15 mouse cellular contexts compared by ENCODE assay signal in the genomic region with DNA sequence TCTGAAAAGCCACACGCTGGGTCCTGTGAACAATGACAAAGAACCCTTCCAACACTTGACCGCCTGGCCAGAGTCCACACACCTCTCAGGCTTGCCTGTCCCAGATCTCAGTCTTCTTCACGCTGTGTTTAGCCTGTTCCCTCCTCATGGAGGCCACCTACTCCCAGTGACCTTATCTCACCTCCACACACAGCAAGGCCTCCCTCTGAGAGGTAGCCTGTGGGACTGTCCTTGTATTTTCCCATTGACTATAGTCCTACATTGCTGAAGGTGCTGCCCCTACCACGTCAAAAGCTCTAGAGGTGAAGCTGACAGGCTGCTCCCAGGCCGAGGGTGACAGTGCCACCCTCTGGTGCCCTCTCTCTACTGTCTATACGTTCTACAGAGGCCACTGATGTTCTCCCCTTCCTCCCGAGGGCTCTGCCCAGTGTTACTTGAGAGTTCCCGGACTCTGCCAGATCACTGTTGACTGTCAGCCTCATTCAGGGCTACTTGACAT. TPM values are rescaled to one million over a fixed set of nuclear protein-coding genes. Genes with fewer than 3 reads are reported as not detected.
DNase-seq lines count a peak whose midpoint lies in the region; ATAC-seq and TF ChIP-seq lines count a peak whose summit lies in the region.
"Had no signal": no experiment of that assay in that cellular context is flagged by ENCODE, and none has a peak within 500 bp of the region (broad histone marks: within the 10 kb centered on the region; RNA-seq: fewer than 3 reads in every experiment).

No protein-coding gene starts in this region.

- ATAC-seq in liver, embryonic 13.5 days (ENCODE audit: low read depth): peak; percentile 93
- no peak for ATAC-seq in midbrain, embryonic 13.5 days
- ATAC-seq in midbrain, embryonic 14.5 days (ENCODE audit: low FRiP score, low TSS enrichment): no peak

- H3K4me1 ChIP-seq in heart, adult 2 months (ENCODE audit: control insufficient read depth, insufficient read depth, low read length): no peaks in the 10 kb centered on the region
- peaks cover 43% of the 10 kb centered on the region for H3K4me1 ChIP-seq in liver, embryonic 13.5 days (replicated peaks)
- no peaks in the 10 kb centered on the region for H3K4me1 ChIP-seq in midbrain, embryonic 13.5 days (replicated peaks)
- H3K4me1 ChIP-seq in midbrain, embryonic 14.5 days (ENCODE audit: control insufficient read depth, insufficient read depth, low read length): no peaks in the 10 kb centered on the region
- H3K4me1 ChIP-seq: embryonic facial prominence, embryonic 15.5 days; hindbrain, embryonic 12.5 days; midbrain, embryonic 12.5 days had no signal

- TF ChIP-seq POLR2A in heart, adult 2 months (IDR thresholded peaks at IDR 0.05; ENCODE audit: insufficient read depth, low read depth, low read length): no peak

- H3K27me3 ChIP-seq in heart, adult 2 months (ENCODE audit: control insufficient read depth, insufficient read depth, low read length): no peaks in the 10 kb centered on the region
- peaks cover 7% of the 10 kb centered on the region; the same call in 1 of the 2 replicates for H3K27me3 ChIP-seq in liver, embryonic 13.5 days
- 0 out of 2 replicates have a peak, but pooled peaks cover 3% of the 10 kb centered on the region for H3K27me3 ChIP-seq in midbrain, embryonic 13.5 days
- no peaks in the 10 kb centered on the region for H3K27me3 ChIP-seq in midbrain, embryonic 14.5 days (ENCODE audit: control insufficient read depth, insufficient read depth, low read length)
- H3K27me3 ChIP-seq: embryonic facial prominence, embryonic 15.5 days had no signal

- no peaks in the 10 kb centered on the region for H3K9me3 ChIP-seq in liver, embryonic 13.5 days (replicated peaks)
- H3K9me3 ChIP-seq in midbrain, embryonic 13.5 days: no peaks in the 10 kb centered on the region
- no peaks in the 10 kb centered on the region for H3K9me3 ChIP-seq in midbrain, embryonic 14.5 days (ENCODE audit: control insufficient read depth, low read length)
- H3K9me3 ChIP-seq: embryonic facial prominence, embryonic 15.5 days; hindbrain, embryonic 12.5 days; midbrain, embryonic 12.5 days had no signal

- H3K4me2 ChIP-seq in liver, embryonic 13.5 days: peak overlapping the region; percentile 50
- no peak overlapping the region for H3K4me2 ChIP-seq in midbrain, embryonic 13.5 days (replicated peaks)
- H3K4me2 ChIP-seq in midbrain, embryonic 14.5 days (ENCODE audit: low read length): no peak overlapping the region
- H3K4me2 ChIP-seq: embryonic facial prominence, embryonic 15.5 days; hindbrain, embryonic 12.5 days; midbrain, embryonic 12.5 days had no signal

- TF ChIP-seq CTCF in heart, adult 2 months (IDR thresholded peaks at IDR 0.05): peak; percentile 26; the same call in 1 of the 2 replicates

- no peak overlapping the region for H3K4me3 ChIP-seq in heart, adult 2 months
- 0 out of 2 replicates have a peak overlapping the region, but pooled peaks have one; percentile 5 for H3K4me3 ChIP-seq in liver, embryonic 13.5 days (replicated peaks)
- no peak overlapping the region for H3K4me3 ChIP-seq in midbrain, embryonic 13.5 days (replicated peaks)
- no peak overlapping the region for H3K4me3 ChIP-seq in midbrain, embryonic 14.5 days (replicated peaks; ENCODE audit: low read depth, low read length)
- H3K4me3 ChIP-seq: embryonic facial prominence, embryonic 15.5 days; hindbrain, embryonic 12.5 days; midbrain, embryonic 12.5 days had no signal

- H3K79me2 ChIP-seq in heart, adult 2 months (replicated peaks; ENCODE audit: control insufficient read depth, insufficient read depth, low read length): no peaks in the 10 kb centered on the region

- WGBS in heart, adult 2 months: 46% methylated on average over 8 of the region's 8 CpGs
- WGBS in liver, embryonic 13.5 days (ENCODE audit: insufficient replicate concordance): 35% methylated on average over 8 of the region's 8 CpGs
- 64% methylated on average over 8 of the region's 8 CpGs for WGBS in midbrain, embryonic 13.5 days
- 68% methylated on average over 8 of the region's 8 CpGs for WGBS in midbrain, embryonic 14.5 days

- no peaks in the 10 kb centered on the region for H3K36me3 ChIP-seq in heart, adult 2 months (ENCODE audit: control insufficient read depth, insufficient read depth, low read length)
- no peaks in the 10 kb centered on the region for H3K36me3 ChIP-seq in liver, embryonic 13.5 days
- H3K36me3 ChIP-seq in midbrain, embryonic 13.5 days: no peaks in the 10 kb centered on the region
- H3K36me3 ChIP-seq in midbrain, embryonic 14.5 days (ENCODE audit: control insufficient read depth, insufficient read depth, low read length): no peaks in the 10 kb centered on the region
- H3K36me3 ChIP-seq: embryonic facial prominence, embryonic 15.5 days; hindbrain, embryonic 12.5 days; midbrain, embryonic 12.5 days had no signal

- H3K27ac ChIP-seq in heart, adult 2 months: no peak overlapping the region
- H3K27ac ChIP-seq in liver, embryonic 13.5 days: peak overlapping the region; percentile 72
- no peak overlapping the region for H3K27ac ChIP-seq in midbrain, embryonic 13.5 days
- H3K27ac ChIP-seq in midbrain, embryonic 14.5 days (replicated peaks; ENCODE audit: low read depth, low read length): no peak overlapping the region
- H3K27ac ChIP-seq: embryonic facial prominence, embryonic 15.5 days; hindbrain, embryonic 12.5 days; midbrain, embryonic 12.5 days had no signal

- intact Hi-C loops in heart, adult 2 months (cut with DNase I): no loop called here

- DNase-seq in heart, adult 2 months: no peak
- DNase-seq in heart, postnatal 4 days: no peak
- DNase-seq in CD4-positive, CD25-positive, alpha-beta regulatory T cell, adult 2 months (ENCODE audit: low read depth, low spot score): peak; percentile 78
- DNase-seq in cerebellum, adult 9-10 months: peak; percentile 94
- DNase-seq in liver, embryonic 13.5 days: peak; percentile 43
- DNase-seq in ovary, adult 18-20 months (ENCODE audit: low spot score): no peak
- DNase-seq in midbrain, embryonic 14.5 days: no peak
- DNase-seq: adrenal gland, postnatal 25 days; gastrocnemius, postnatal 10 days; thymus, postnatal 36 days had no signal

- no peak for TF ChIP-seq EP300 in heart, adult 2 months (IDR thresholded peaks at IDR 0.05; ENCODE audit: insufficient read depth, low read depth, low read length)

- no peak overlapping the region for H3K9ac ChIP-seq in heart, adult 2 months (ENCODE audit: low read depth, low read length)
- peak overlapping the region; percentile 49 for H3K9ac ChIP-seq in liver, embryonic 13.5 days
- no peak overlapping the region for H3K9ac ChIP-seq in midbrain, embryonic 13.5 days (replicated peaks)
- H3K9ac ChIP-seq in midbrain, embryonic 14.5 days (replicated peaks; ENCODE audit: low read length): no peak overlapping the region
- H3K9ac ChIP-seq: embryonic facial prominence, embryonic 15.5 days; hindbrain, embryonic 12.5 days; midbrain, embryonic 12.5 days had no signal

RNA-seq across cellular contexts. Expression of a gene that starts 0.8 kb away (rescaled TPM):
- total RNA-seq in heart, adult 2 months (2021): not detected
- polyA plus RNA-seq in heart, adult 2 months (2012; rRNA removed): not detected in 2 replicates
- not detected for total RNA-seq in heart, postnatal 4 days (2021)
- polyA plus RNA-seq in liver, embryonic 13.5 days (2015; fragmentation: Nextera tagmentation; extraction: Ambion mirVana): 0.43 and 0.67 TPM in 2 replicates
- polyA plus RNA-seq in midbrain, embryonic 13.5 days (2015; fragmentation: Nextera tagmentation; extraction: Ambion mirVana): not detected in 2 replicates
- polyA plus RNA-seq in midbrain, embryonic 14.5 days (2014; fragmentation: Nextera tagmentation; extraction: Ambion mirVana): not detected in 2 replicates
- total RNA-seq: adrenal gland, postnatal 25 days; gastrocnemius, postnatal 10 days; left cerebral cortex, postnatal 14 days had no signal
- polyA plus RNA-seq: embryonic facial prominence, embryonic 15.5 days; hindbrain, embryonic 12.5 days; midbrain, embryonic 12.5 days had no signal

RNA-seq across cellular contexts. Expression of a gene that starts 16.4 kb away (rescaled TPM):
- total RNA-seq in heart, adult 2 months (2021): 10 to 100 TPM; 39.9 to 43.2 TPM
- 81.3 and 85.3 TPM in 2 replicates for polyA plus RNA-seq in heart, adult 2 months (2012; rRNA removed)
- total RNA-seq in heart, postnatal 4 days (2021): 10 to 100 TPM; 22.4 to 23.6 TPM
- polyA plus RNA-seq in liver, embryonic 13.5 days (2015; fragmentation: Nextera tagmentation; extraction: Ambion mirVana): 94.3 and 94.7 TPM in 2 replicates
- 78.7 and 82.1 TPM in 2 replicates for polyA plus RNA-seq in midbrain, embryonic 13.5 days (2015; fragmentation: Nextera tagmentation; extraction: Ambion mirVana)
- polyA plus RNA-seq in midbrain, embryonic 14.5 days (2014; fragmentation: Nextera tagmentation; extraction: Ambion mirVana): 83.4 and 87.0 TPM in 2 replicates

RNA-seq across cellular contexts. Expression of a gene that starts 19.2 kb away (rescaled TPM):
- 10 to 100 TPM; 18.1 to 19.9 TPM for total RNA-seq in heart, adult 2 months (2021)
- 43.6 and 49.9 TPM in 2 replicates for polyA plus RNA-seq in heart, adult 2 months (2012; rRNA removed)
- total RNA-seq in heart, postnatal 4 days (2021): 10 to 100 TPM; 41.8 to 42.9 TPM
- polyA plus RNA-seq in liver, embryonic 13.5 days (2015; fragmentation: Nextera tagmentation; extraction: Ambion mirVana): 2.8 and 3.1 TPM in 2 replicates
- 45.0 and 45.9 TPM in 2 replicates for polyA plus RNA-seq in midbrain, embryonic 13.5 days (2015; fragmentation: Nextera tagmentation; extraction: Ambion mirVana)
- 72.8 and 89.0 TPM in 2 replicates for polyA plus RNA-seq in midbrain, embryonic 14.5 days (2014; fragmentation: Nextera tagmentation; extraction: Ambion mirVana)

RNA-seq across cellular contexts. Expression of a gene that starts 21.2 kb away (rescaled TPM):
- not detected for total RNA-seq in heart, adult 2 months (2021)
- polyA plus RNA-seq in heart, adult 2 months (2012; rRNA removed): 1.1 TPM in 1 of 2 replicates, not detected in the other
- not detected for total RNA-seq in heart, postnatal 4 days (2021)
- polyA plus RNA-seq in liver, embryonic 13.5 days (2015; fragmentation: Nextera tagmentation; extraction: Ambion mirVana): 28.0 and 28.3 TPM in 2 replicates
- polyA plus RNA-seq in midbrain, embryonic 13.5 days (2015; fragmentation: Nextera tagmentation; extraction: Ambion mirVana): not detected in 2 replicates
- not detected in 2 replicates for polyA plus RNA-seq in midbrain, embryonic 14.5 days (2014; fragmentation: Nextera tagmentation; extraction: Ambion mirVana)
- total RNA-seq: left cerebral cortex, postnatal 14 days had no signal
- polyA plus RNA-seq: hindbrain, embryonic 12.5 days; midbrain, embryonic 12.5 days had no signal

RNA-seq across cellular contexts. Expression of a gene that starts 34.7 kb away (rescaled TPM):
- total RNA-seq in heart, adult 2 months (2021): 100 to 1,000 TPM; 121 to 137 TPM
- polyA plus RNA-seq in heart, adult 2 months (2012; rRNA removed): 38.3 and 58.2 TPM in 2 replicates
- 10 to 100 TPM; 69.7 to 73.5 TPM for total RNA-seq in heart, postnatal 4 days (2021)
- polyA plus RNA-seq in liver, embryonic 13.5 days (2015; fragmentation: Nextera tagmentation; extraction: Ambion mirVana): 7.7 and 11.2 TPM in 2 replicates
- polyA plus RNA-seq in midbrain, embryonic 13.5 days (2015; fragmentation: Nextera tagmentation; extraction: Ambion mirVana): 1.3 and 3.9 TPM in 2 replicates
- 1.9 TPM in 1 of 2 replicates, not detected in the other for polyA plus RNA-seq in midbrain, embryonic 14.5 days (2014; fragmentation: Nextera tagmentation; extraction: Ambion mirVana)

Comparison
In these comparisons a context has a peak if more than half of its experiments do, and no peak if none do; other contexts are left out.
1. DNase-seq: peak in CD4-positive, CD25-positive, alpha-beta regulatory T cell, adult 2 months (single experiment), cerebellum, adult 9-10 months (single experiment) and liver, embryonic 13.5 days (single experiment); none in heart, adult 2 months (0 of 2), heart, postnatal 4 days (single experiment), ovary, adult 18-20 months (single experiment) and midbrain, embryonic 14.5 days (single experiment).
2. RNA of a gene that starts 19.2 kb away (polyA plus RNA-seq): 72.8 to 89.0 TPM in midbrain, embryonic 14.5 days, 43.6 to 49.9 TPM in heart, adult 2 months and 45.0 to 45.9 TPM in midbrain, embryonic 13.5 days; 2.8 to 3.1 TPM in liver, embryonic 13.5 days; every median in the first group is over 10 times any median in the second.